Mouse (Mus musculus): ENCODE data around the gene Trim47. TPM values are rescaled to one million over a fixed set of nuclear protein-coding genes. Genes with fewer than 3 reads are reported as not detected.

Gene Trim47
- total RNA-seq, 1 experiment from 2014 or later, result 17.1 TPM

GRCm38 (mm10) chr11:116061641-116062415 lies 65.2 kb downstream of the Trim47 start:
- DNase-seq, result no peak

- no peak for DNase-seq
Measured at GRCm38 (mm10) chr11:116060596-116060995, 66.4 kb downstream of the Trim47 start.

GRCm38 (mm10) chr11:116059691-116060025 lies 67.4 kb downstream of the Trim47 start:
- no peak for DNase-seq

GRCm38 (mm10) chr11:116058868-116059690 lies 67.9 kb downstream of the Trim47 start:
- no peak for DNase-seq

- DNase-seq, result no peak
Measured at GRCm38 (mm10) chr11:116058022-116058614, 68.9 kb downstream of the Trim47 start.

- DNase-seq, result no peak
Measured at GRCm38 (mm10) chr11:116057237-116057881, 69.7 kb downstream of the Trim47 start.

- DNase-seq, result no peak
Measured at GRCm38 (mm10) chr11:116055873-116056272, 71.1 kb downstream of the Trim47 start.

Other genes with a start within 250 kb of the Trim47 start
- gene Smim5, start 227.2 kb downstream of the Trim47 start, total RNA-seq (2021), result 0.73 TPM in 1 of 2 replicates, not detected in the other
- not detected in 2 replicates for gene Smim6, start 215.2 kb downstream of the Trim47 start, total RNA-seq (2021)
- gene Sap30bp, start 193.9 kb downstream of the Trim47 start, total RNA-seq (2021), result 32.0 and 41.3 TPM in 2 replicates
- gene Recql5, start 193.7 kb downstream of the Trim47 start, total RNA-seq (2021), result 31.4 and 37.1 TPM in 2 replicates
- gene Itgb4, start 152.5 kb downstream of the Trim47 start, total RNA-seq (2021), result 2.0 and 4.1 TPM in 2 replicates
- gene Galk1, start 114.5 kb downstream of the Trim47 start, total RNA-seq (2021), result 31.8 and 49.7 TPM in 2 replicates
- gene H3f3b, start 99.2 kb downstream of the Trim47 start, total RNA-seq (2021), result 265 and 377 TPM in 2 replicates
- gene Unk, start 96.9 kb downstream of the Trim47 start, total RNA-seq (2021), result 25.8 and 27.4 TPM in 2 replicates
- 0.24 and 0.79 TPM in 2 replicates for gene Unc13d, start 49.2 kb downstream of the Trim47 start, total RNA-seq (2021)
- 189 and 195 TPM in 2 replicates for gene Wbp2, start 40.2 kb downstream of the Trim47 start, total RNA-seq (2021)
- gene Trim65, start 3.9 kb upstream of the Trim47 start, total RNA-seq (2021), result 12.2 and 12.9 TPM in 2 replicates
- 86.5 and 103 TPM in 2 replicates for gene Mrpl38, start 11.7 kb upstream of the Trim47 start, total RNA-seq (2021)
- 47.4 and 53.0 TPM in 2 replicates for gene Fbf1, start 41.0 kb upstream of the Trim47 start, total RNA-seq (2021)
- gene Ten1, start 71.6 kb upstream of the Trim47 start, total RNA-seq (2021), result 21.5 and 27.1 TPM in 2 replicates
- 182 and 184 TPM in 2 replicates for gene Acox1, start 71.8 kb upstream of the Trim47 start, total RNA-seq (2021)
- 1.00 and 1.5 TPM in 2 replicates for gene Evpl, start 110.9 kb upstream of the Trim47 start, total RNA-seq (2021)
- 68.1 and 70.9 TPM in 2 replicates for gene Srp68, start 147.0 kb upstream of the Trim47 start, total RNA-seq (2021)
- not detected in 2 replicates for gene Galr2, start 153.7 kb upstream of the Trim47 start, total RNA-seq (2021)
- gene Exoc7, start 180.0 kb upstream of the Trim47 start, total RNA-seq (2021), result 53.6 and 77.1 TPM in 2 replicates
- 0.15 TPM in 1 of 2 replicates, not detected in the other for gene Foxj1, start 208.2 kb upstream of the Trim47 start, total RNA-seq (2021)